Mouse (Mus musculus): ENCODE measurements around the gene Rfx4. TPM values are rescaled to one million over a fixed set of nuclear protein-coding genes. Genes with fewer than 3 reads are reported as not detected.

Gene Rfx4
- total RNA-seq, 2 experiments from 2014 or later, result not detected

GRCm38 (mm10) chr10:84938094-84938820 is 182.4 kb downstream of the Rfx4 start:
- ATAC-seq (replicated peaks; ENCODE audit: low FRiP score, poor library complexity, severe bottlenecking), result no peak

GRCm38 (mm10) chr10:84938886-84939285 is 183.0 kb downstream of the Rfx4 start:
- ATAC-seq (replicated peaks; ENCODE audit: low FRiP score, poor library complexity, severe bottlenecking), result no peak

DNA sequence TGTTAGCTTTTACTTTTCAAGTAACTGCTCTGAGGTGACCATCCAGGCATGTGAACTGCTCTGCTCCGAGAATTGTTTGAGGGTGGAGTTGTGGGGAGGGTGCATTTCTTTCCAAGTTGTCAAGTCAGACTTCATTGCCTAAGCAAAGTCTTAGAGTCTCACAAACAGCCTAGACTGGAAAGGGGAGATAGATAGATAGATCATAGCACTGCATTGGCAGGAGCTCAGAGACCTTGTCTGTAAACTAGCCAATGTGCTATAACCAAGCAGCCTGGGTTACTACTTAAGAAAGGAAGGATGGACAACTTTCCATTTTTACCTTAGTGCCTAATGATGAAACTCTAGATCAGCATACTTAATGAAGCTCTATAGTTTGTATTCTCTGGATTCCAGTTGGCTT is 184.5 kb downstream of the Rfx4 start:
- ATAC-seq (replicated peaks; ENCODE audit: low FRiP score, poor library complexity, severe bottlenecking), result no peak

DNA sequence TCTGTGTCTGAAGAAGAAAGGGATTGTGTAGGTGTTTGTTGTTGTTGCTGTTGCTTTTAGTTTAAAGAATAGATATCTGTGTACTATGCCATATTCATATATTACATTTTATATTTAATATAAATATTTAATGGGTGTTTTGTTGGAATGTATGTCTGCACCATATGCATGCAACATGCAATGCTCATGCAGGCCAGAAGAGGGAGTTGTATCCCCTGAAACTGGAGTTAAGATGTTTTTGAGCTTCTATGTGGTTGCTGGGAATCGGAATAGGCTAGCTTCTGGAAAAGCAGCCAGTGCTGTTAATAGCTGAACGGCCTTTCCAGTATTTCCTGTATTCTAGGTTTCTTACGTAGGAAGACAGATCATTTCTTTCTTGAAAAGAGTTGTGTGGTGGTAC is 189.8 kb downstream of the Rfx4 start:
- ATAC-seq (replicated peaks; ENCODE audit: low FRiP score, poor library complexity, severe bottlenecking), result no peak

- no peak for ATAC-seq (replicated peaks; ENCODE audit: low FRiP score, poor library complexity, severe bottlenecking)
Measured at GRCm38 (mm10) chr10:84948970-84949683, 193.3 kb downstream of the Rfx4 start.

DNA sequence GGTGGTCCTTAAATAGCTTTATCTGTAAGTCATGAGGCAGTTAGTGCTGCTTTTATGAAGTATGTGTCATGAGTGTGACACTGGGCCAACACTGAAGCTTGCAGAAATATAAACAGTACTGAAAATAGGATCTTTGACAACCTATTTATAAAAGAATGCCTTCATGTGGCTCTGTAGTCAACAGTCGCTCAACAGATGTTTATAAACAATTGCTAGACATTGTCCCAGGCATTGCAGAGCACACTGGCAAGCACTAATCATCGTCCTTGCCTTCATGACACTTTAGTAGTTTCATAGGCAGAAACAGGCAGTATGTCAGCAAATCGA is 193.8 kb downstream of the Rfx4 start:
- no peak for ATAC-seq (replicated peaks; ENCODE audit: low FRiP score, poor library complexity, severe bottlenecking)

GRCm38 (mm10) chr10:84950384-84950783 is 194.5 kb downstream of the Rfx4 start:
- no peak for ATAC-seq (replicated peaks; ENCODE audit: low FRiP score, poor library complexity, severe bottlenecking)

DNA sequence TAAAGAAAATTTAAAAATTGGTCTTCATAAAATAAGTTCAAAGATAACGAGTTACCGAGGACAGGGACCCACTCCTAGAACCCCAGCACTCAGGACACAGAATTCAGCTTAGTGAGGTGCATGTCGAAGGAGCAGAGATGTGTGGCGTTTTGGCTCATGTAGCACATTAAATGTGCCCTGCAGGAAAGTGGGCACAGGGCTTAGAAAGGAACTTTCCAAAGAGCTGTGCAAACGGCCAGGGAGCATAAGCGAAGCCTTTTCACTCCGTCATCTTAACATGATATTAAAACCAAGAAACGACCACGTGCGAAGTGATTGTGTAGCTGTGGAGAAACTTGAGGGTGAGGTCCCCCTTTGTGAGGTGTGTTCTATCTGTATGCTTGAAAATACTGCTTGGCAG is 198.4 kb downstream of the Rfx4 start:
- ATAC-seq (replicated peaks; ENCODE audit: low FRiP score, poor library complexity, severe bottlenecking), result no peak

Other genes with a start within 250 kb of the Rfx4 start
- 17.7 and 20.5 TPM in 2 replicates for gene Ckap4, start 222.0 kb upstream of the Rfx4 start, total RNA-seq (2015; ENCODE audit: low replicate concordance)
- gene Ckap4, start 222.0 kb upstream of the Rfx4 start, total RNA-seq (2017; ENCODE audit: low replicate concordance), result 13.2 and 14.5 TPM in 2 replicates
- gene Tcp11l2, start 179.4 kb upstream of the Rfx4 start, total RNA-seq (2015; ENCODE audit: low replicate concordance), result 31.4 and 42.8 TPM in 2 replicates
- 11.3 and 25.4 TPM in 2 replicates for gene Tcp11l2, start 179.4 kb upstream of the Rfx4 start, total RNA-seq (2017; ENCODE audit: low replicate concordance)
- 19.3 and 33.9 TPM in 2 replicates for gene Polr3b, start 133.8 kb upstream of the Rfx4 start, total RNA-seq (2015; ENCODE audit: low replicate concordance)
- gene Polr3b, start 133.8 kb upstream of the Rfx4 start, total RNA-seq (2017; ENCODE audit: low replicate concordance), result 28.9 and 75.6 TPM in 2 replicates
- 5.0 and 8.4 TPM in 2 replicates for gene Ric8b, start 161.6 kb downstream of the Rfx4 start, total RNA-seq (2015; ENCODE audit: low replicate concordance)
- gene Ric8b, start 161.6 kb downstream of the Rfx4 start, total RNA-seq (2017; ENCODE audit: low replicate concordance), result 6.5 and 6.8 TPM in 2 replicates

Measured in erythroid progenitor cell, adult 5-6 weeks (primary cell).